Mouse (Mus musculus): ENCODE data around the gene Gm21983. TPM values are rescaled to one million over a fixed set of nuclear protein-coding genes. Genes with fewer than 3 reads are reported as not detected.
A peak's percentile ranks its signal among the peaks of the same experiment; 100 is the strongest.

The Gm21983 gene
- polyA plus RNA-seq, 1 experiment from 2014 or later = not detected

DNA sequence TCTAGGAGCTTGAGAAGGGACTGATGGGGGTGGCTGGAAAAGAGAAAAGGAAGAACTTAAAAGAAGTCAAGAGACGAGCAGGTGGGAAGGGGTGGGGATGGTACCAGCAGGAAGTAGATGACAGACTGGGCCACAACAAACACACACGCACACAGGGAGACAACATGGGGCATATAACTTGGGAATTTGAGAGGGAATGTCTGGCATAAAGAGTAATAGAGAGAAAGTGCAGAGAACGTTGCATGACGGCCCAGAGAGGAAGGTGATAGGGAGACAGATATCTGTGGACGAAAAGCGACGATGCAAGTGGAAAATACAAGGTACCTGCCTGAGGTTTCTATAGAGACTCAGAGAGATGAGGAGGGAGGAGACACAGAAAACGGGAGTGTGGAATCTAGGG is 15.2 kb downstream of the Gm21983 start:
- Histone ChIP-seq H3K4me2 (peak overlapping the region; percentile 86), H3K27me3 (no peaks in the 10 kb centered on the region), H3K9me3 (replicated peaks) (no peaks in the 10 kb centered on the region), H3K36me3 (ENCODE audit: poor library complexity, severe bottlenecking) (peaks cover 46% of the 10 kb centered on the region), H3K4me3 (peak overlapping the region; percentile 78), H3K9ac (peak overlapping the region; percentile 86), H3K4me1 (peaks cover 61% of the 10 kb centered on the region), H3K27ac (peak overlapping the region; percentile 97)
- 2% methylated on average over 8 of the region's 8 CpGs for WGBS
- ATAC-seq = no peak

GRCm38 (mm10) chr7:27165007-27165655 is 15.8 kb downstream of the Gm21983 start:
- H3K27ac ChIP-seq = peak overlapping the region; percentile 97; the same call in 1 of the 2 replicates
- no peaks in the 10 kb centered on the region for H3K27me3 ChIP-seq
- WGBS = 73% methylated on average over 23 of the region's 23 CpGs
- H3K4me1 ChIP-seq = peaks cover 66% of the 10 kb centered on the region
- H3K36me3 ChIP-seq (ENCODE audit: poor library complexity, severe bottlenecking) = peaks cover 48% of the 10 kb centered on the region
- H3K9me3 ChIP-seq (replicated peaks) = no peaks in the 10 kb centered on the region
- ATAC-seq = no peak
- H3K9ac ChIP-seq = peak overlapping the region; percentile 86
- H3K4me3 ChIP-seq = peak overlapping the region; percentile 78
- H3K4me2 ChIP-seq = peak overlapping the region; percentile 86

DNA sequence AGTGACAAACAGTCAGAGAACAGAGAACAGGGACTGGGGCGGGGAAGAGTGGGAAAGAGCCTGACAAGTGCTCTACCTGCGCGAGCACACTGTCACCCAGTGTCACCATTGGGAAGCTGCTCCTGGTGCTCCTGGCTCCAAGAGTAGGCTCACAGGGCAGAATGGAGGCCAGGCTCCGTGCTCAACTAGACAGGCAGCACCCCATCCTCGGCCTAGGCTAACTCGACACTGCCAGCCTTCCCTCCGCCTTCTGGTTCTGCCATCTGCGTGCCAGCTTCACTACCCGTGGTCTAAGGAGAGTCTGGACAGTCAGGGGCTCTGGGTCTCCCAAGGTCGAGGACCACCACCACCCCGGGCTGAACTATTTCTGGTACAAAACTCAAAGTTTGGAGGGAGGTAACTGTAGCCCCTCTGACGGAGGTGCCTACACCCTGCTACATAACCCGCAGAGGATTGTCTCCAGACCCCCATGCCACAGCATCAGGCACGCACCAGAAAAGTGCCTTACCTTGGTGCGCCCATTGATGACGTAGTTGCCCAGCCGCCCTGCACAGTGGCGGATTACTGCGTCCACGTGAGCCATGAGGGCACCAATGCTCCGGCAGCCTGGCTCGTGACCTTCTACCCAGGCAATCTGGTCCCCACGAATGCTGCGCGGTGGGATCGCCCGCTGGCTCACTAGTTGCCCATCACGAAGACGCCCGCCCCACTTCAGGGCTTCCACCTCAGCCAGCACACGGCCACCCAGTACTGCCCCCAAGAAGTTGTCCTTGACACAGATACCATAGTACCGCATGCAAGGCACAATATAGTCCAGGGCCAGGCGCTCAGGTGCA is 16.6 kb downstream of the Gm21983 start:
- peaks cover 69% of the 10 kb centered on the region for H3K4me1 ChIP-seq
- 82% methylated on average over 33 of the region's 33 CpGs for WGBS
- H3K36me3 ChIP-seq (ENCODE audit: poor library complexity, severe bottlenecking) = peaks cover 51% of the 10 kb centered on the region
- no peaks in the 10 kb centered on the region for H3K27me3 ChIP-seq
- no peaks in the 10 kb centered on the region for H3K9me3 ChIP-seq (replicated peaks)
- peak overlapping the region; percentile 86 for H3K9ac ChIP-seq
- peak overlapping the region; percentile 78 for H3K4me3 ChIP-seq
- ATAC-seq = no peak
- H3K4me2 ChIP-seq = peak overlapping the region; percentile 86
- H3K27ac ChIP-seq = no peak overlapping the region

DNA sequence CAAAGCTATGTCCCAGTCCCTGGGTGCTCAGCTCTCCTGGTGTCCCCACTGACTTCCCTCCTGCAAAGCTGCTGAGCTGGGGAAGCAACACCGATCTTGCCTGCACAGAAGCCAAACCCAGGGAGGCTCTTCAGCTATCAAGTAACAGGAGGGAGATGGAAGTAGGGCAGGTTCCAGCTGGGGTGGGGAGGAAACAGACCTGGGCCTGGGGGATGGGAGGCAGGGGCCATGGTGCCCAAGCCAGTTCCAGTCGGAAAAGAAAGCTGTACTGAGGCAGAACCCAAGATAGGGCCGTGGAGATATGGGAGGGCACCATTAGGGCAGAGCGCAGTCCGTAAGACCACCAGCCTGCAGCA is 17.5 kb downstream of the Gm21983 start:
- 86% methylated on average over 5 of the region's 5 CpGs for WGBS
- H3K4me1 ChIP-seq = peaks cover 69% of the 10 kb centered on the region
- H3K36me3 ChIP-seq (ENCODE audit: poor library complexity, severe bottlenecking) = peaks cover 60% of the 10 kb centered on the region
- no peak overlapping the region for H3K27ac ChIP-seq
- ATAC-seq = no peak
- H3K4me2 ChIP-seq = peak overlapping the region; percentile 86
- peak overlapping the region; percentile 78 for H3K4me3 ChIP-seq
- H3K9ac ChIP-seq = peak overlapping the region; percentile 86
- H3K27me3 ChIP-seq = no peaks in the 10 kb centered on the region
- H3K9me3 ChIP-seq (replicated peaks) = no peaks in the 10 kb centered on the region

- WGBS = 86% methylated on average over 5 of the region's 5 CpGs
- no peaks in the 10 kb centered on the region for H3K27me3 ChIP-seq
- no peak overlapping the region for H3K4me3 ChIP-seq
- no peak overlapping the region for H3K27ac ChIP-seq
- peak overlapping the region; percentile 86 for H3K4me2 ChIP-seq
- peaks cover 68% of the 10 kb centered on the region for H3K4me1 ChIP-seq
- H3K9ac ChIP-seq = peak overlapping the region; percentile 86
- peaks cover 66% of the 10 kb centered on the region for H3K36me3 ChIP-seq (ENCODE audit: poor library complexity, severe bottlenecking)
- no peak for ATAC-seq
- H3K9me3 ChIP-seq (replicated peaks) = no peaks in the 10 kb centered on the region
Measured at GRCm38 (mm10) chr7:27162780-27163449, 18.0 kb downstream of the Gm21983 start.

DNA sequence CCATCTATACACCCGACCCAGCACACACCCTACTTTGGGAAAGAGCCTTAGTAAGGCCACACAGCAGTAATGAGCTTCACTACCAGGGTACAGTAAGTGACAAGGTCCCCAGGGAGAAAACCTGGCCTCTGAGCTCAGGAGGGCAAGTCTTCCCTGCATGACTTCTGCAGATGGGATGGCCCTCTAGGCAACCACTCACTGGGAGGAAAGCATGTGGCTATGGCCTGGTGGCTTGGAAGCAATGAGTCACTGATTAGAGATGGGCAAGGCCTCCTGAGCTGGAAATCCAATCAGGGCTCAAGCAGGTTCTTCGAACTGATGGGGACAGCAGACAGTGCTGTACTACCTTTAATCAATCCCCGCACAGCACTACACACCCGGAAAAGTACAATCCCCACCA is 19.1 kb downstream of the Gm21983 start:
- Histone ChIP-seq H3K36me3 (ENCODE audit: poor library complexity, severe bottlenecking) (peaks cover 75% of the 10 kb centered on the region), H3K9me3 (replicated peaks) (no peaks in the 10 kb centered on the region), H3K4me1 (peaks cover 59% of the 10 kb centered on the region), H3K4me3 (no peak overlapping the region), H3K9ac (no peak overlapping the region), H3K27me3 (no peaks in the 10 kb centered on the region), H3K27ac (no peak overlapping the region), H3K4me2 (no peak overlapping the region)
- WGBS = 85% methylated on average over 4 of the region's 4 CpGs
- ATAC-seq = no peak

DNA sequence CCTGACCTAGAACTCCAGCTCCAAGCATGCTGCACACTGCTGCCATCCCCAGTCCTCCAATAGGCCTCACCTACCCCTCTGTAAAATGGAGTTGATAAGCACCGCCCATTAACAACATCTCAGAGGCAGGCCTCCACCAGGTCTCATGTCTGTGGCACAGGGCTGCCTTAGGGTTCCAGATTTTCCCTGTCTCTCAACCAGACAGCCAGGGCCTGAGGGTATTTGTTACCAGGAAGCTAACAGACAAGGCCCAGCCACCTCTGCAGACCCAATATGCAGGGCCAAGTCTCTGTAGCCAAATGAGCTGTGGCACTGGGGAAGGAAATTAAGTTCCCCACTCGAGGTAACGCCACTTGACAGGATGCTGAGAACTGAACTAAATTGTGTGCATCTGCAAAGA is 20.0 kb downstream of the Gm21983 start:
- peaks cover 59% of the 10 kb centered on the region for H3K4me1 ChIP-seq
- H3K9ac ChIP-seq = no peak overlapping the region
- ATAC-seq = no peak
- H3K36me3 ChIP-seq (ENCODE audit: poor library complexity, severe bottlenecking) = peaks cover 79% of the 10 kb centered on the region
- H3K4me2 ChIP-seq = no peak overlapping the region
- no peaks in the 10 kb centered on the region for H3K27me3 ChIP-seq
- no peak overlapping the region for H3K27ac ChIP-seq
- no peak overlapping the region for H3K4me3 ChIP-seq
- H3K9me3 ChIP-seq (replicated peaks) = no peaks in the 10 kb centered on the region
- WGBS = 93% methylated on average over 3 of the region's 3 CpGs

- no peak overlapping the region for H3K4me2 ChIP-seq
- H3K9ac ChIP-seq = no peak overlapping the region
- H3K4me3 ChIP-seq = no peak overlapping the region
- peaks cover 50% of the 10 kb centered on the region for H3K4me1 ChIP-seq
- H3K27ac ChIP-seq = no peak overlapping the region; the same call in 1 of the 2 replicates
- no peaks in the 10 kb centered on the region for H3K27me3 ChIP-seq
- WGBS = 13% methylated on average over 8 of the region's 8 CpGs
- H3K36me3 ChIP-seq (ENCODE audit: poor library complexity, severe bottlenecking) = peaks cover 74% of the 10 kb centered on the region
- no peaks in the 10 kb centered on the region for H3K9me3 ChIP-seq (replicated peaks)
- peak; percentile 94 for ATAC-seq
Measured at GRCm38 (mm10) chr7:27159882-27160281, 21.0 kb downstream of the Gm21983 start.

DNA sequence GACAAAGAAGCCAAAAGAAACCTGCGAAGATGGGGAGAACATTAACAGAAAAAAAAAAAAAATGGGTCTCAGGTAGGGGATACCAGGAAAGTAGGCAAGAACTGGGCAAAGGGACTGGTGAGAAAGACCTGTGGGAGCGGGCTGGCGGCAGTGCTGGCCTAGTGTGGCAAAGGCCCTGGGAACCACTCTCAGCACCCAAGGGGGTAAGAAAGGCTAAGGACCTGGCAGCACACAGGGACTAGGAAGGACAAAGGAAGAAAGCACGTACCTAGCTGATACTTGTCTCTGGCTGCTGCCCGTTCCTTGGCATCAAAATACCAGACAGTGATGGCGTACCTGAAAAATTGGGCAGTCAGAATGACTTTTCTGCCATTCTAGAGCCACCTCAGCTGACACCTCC is 21.6 kb downstream of the Gm21983 start:
- 92% methylated on average over 6 of the region's 6 CpGs for WGBS

GRCm38 (mm10) chr7:27158171-27158570 is 22.7 kb downstream of the Gm21983 start:
- no peak overlapping the region for H3K4me2 ChIP-seq
- H3K36me3 ChIP-seq (ENCODE audit: poor library complexity, severe bottlenecking) = peaks cover 58% of the 10 kb centered on the region
- no peaks in the 10 kb centered on the region for H3K9me3 ChIP-seq (replicated peaks)
- H3K9ac ChIP-seq = no peak overlapping the region
- H3K4me1 ChIP-seq = peaks cover 33% of the 10 kb centered on the region
- H3K4me3 ChIP-seq = no peak overlapping the region
- no peak for ATAC-seq
- H3K27ac ChIP-seq = no peak overlapping the region
- WGBS = 96% methylated on average over 9 of the region's 9 CpGs
- H3K27me3 ChIP-seq = no peaks in the 10 kb centered on the region

More for the DNA sequence above, 21.6 kb downstream of the Gm21983 start:
- ATAC-seq = no peak
- H3K9ac ChIP-seq = no peak overlapping the region
- H3K9me3 ChIP-seq (replicated peaks) = no peaks in the 10 kb centered on the region
- H3K27me3 ChIP-seq = no peaks in the 10 kb centered on the region
- H3K36me3 ChIP-seq (ENCODE audit: poor library complexity, severe bottlenecking) = peaks cover 68% of the 10 kb centered on the region
- no peak overlapping the region for H3K27ac ChIP-seq
- H3K4me2 ChIP-seq = no peak overlapping the region
- peaks cover 44% of the 10 kb centered on the region for H3K4me1 ChIP-seq
- no peak overlapping the region for H3K4me3 ChIP-seq

GRCm38 (mm10) chr7:27156005-27156404 is 24.9 kb downstream of the Gm21983 start:
- 80% methylated on average over 13 of the region's 13 CpGs for WGBS
- ATAC-seq = no peak
- H3K27me3 ChIP-seq = no peaks in the 10 kb centered on the region
- peaks cover 11% of the 10 kb centered on the region for H3K4me1 ChIP-seq
- no peak overlapping the region for H3K4me2 ChIP-seq
- no peak overlapping the region for H3K4me3 ChIP-seq
- no peaks in the 10 kb centered on the region for H3K9me3 ChIP-seq (replicated peaks)
- no peak overlapping the region for H3K9ac ChIP-seq
- H3K27ac ChIP-seq = no peak overlapping the region
- peaks cover 38% of the 10 kb centered on the region for H3K36me3 ChIP-seq (ENCODE audit: poor library complexity, severe bottlenecking)

DNA sequence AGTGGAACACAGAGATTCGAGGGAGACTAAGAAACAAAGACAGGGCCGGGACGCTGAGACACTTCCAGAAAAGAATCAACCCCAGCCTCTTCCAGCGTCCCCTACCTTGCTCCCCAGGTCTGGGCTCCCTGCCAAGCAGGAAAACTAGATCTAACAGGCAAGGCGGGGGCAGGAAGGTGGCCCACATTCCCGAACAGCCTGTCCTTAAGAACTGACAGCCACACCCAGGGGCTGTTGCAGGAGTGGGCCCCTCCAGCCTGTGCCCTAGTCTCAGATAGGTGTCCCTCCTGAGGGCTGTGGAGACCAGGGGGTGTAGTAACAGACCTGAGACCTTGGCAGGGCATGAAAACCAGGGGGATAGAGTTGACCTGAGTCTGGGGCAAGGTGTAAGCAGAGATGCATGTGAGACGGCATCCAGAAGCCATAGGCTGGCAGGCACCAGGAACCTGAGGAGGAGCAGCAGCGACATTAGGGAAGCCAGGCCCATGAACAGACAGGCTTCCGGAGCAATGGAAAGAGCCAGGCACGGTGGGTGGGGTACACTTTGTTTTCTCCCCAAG is 27.6 kb downstream of the Gm21983 start, which contains the start of gene Cyp2t4:
Cyp2t4 (plus strand) TSS at position 510 of the 560 bp plus-strand sequence.
- H3K27me3 ChIP-seq = no peaks in the 10 kb centered on the region
- no peak for ATAC-seq
- no peaks in the 10 kb centered on the region for H3K4me1 ChIP-seq
- 79% methylated on average over 10 of the region's 10 CpGs for WGBS
- no peak within 1 kb of the TSS for H3K27ac ChIP-seq
- H3K4me2 ChIP-seq = no peak within 1 kb of the TSS
- peaks cover 17% of the 10 kb centered on the region for H3K36me3 ChIP-seq (ENCODE audit: poor library complexity, severe bottlenecking)
- H3K9me3 ChIP-seq (replicated peaks) = no peaks in the 10 kb centered on the region
- no peak within 1 kb of the TSS for H3K4me3 ChIP-seq
- no peak within 1 kb of the TSS for H3K9ac ChIP-seq

Measured in forebrain, embryonic 13.5 days (tissue).